Mouse (Mus musculus): ENCODE results near the gene Saa4. TPM values are rescaled to one million over a fixed set of nuclear protein-coding genes. Genes with fewer than 3 reads are reported as not detected.

Gene Saa4
- total RNA-seq, 1 experiment, result not detected

DNA sequence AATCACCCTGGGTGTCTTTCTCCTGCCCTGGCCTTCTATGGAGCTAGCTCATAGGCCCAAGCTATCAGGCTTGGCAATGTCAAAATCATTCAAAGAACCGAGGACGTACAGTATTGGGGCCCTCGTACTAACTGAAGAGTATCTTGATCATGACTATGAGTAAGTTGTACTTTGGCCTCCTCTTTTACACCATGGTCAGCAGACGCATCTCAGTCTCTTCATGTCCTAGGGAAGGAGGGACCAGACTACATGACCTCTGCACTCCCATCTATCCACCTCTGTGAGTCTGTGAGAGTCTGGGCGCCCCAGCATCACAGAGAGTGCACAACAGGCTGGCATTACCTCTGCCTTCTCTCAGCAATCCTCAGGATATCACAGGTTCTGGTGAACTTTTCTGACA lies 30.2 kb upstream of the Saa4 start:
- no peak for TF ChIP-seq ZNF384 (IDR thresholded peaks at IDR 0.05; ENCODE audit: low read depth, low read length)
- TF ChIP-seq MAFK (IDR thresholded peaks at IDR 0.05; ENCODE audit: insufficient read depth, low read depth, low read length), result no peak
- DNase-seq (ENCODE audit: low read depth, low spot score), result no peak
- no peak overlapping the region for H3K27ac ChIP-seq (ENCODE audit: insufficient read depth, low read depth, low read length, poor library complexity, severe bottlenecking)
- H3K9me3 ChIP-seq (ENCODE audit: control insufficient read depth, insufficient read depth, low read depth, low read length), result no peaks in the 10 kb centered on the region
- H3K4me1 ChIP-seq (ENCODE audit: control insufficient read depth in 2 of 2, insufficient read depth in 2 of 2, low read length in 2 of 2, poor library complexity in 1 of 2), result peaks cover 0 to 5% of the 10 kb centered on the region in 2 experiments; a peak in 1 of 4 replicates
- in situ Hi-C loops (cut with MboI; ENCODE audit: low sequenced_read_pairs in 2 of 2, unreplicated experiment in 2 of 2), result no loop called here
- H3K9ac ChIP-seq (ENCODE audit: insufficient read depth, low read depth, low read length, poor library complexity, severe bottlenecking), result no peak overlapping the region
- H3K36me3 ChIP-seq (ENCODE audit: control insufficient read depth, insufficient read depth, low read length, poor library complexity, severe bottlenecking), result peaks cover 11% of the 10 kb centered on the region
- H3K4me3 ChIP-seq (ENCODE audit: insufficient read depth in 1 of 2, low read depth in 1 of 2, low read length in 2 of 2, poor library complexity in 1 of 2, severe bottlenecking in 1 of 2), result no peak overlapping the region

DNA sequence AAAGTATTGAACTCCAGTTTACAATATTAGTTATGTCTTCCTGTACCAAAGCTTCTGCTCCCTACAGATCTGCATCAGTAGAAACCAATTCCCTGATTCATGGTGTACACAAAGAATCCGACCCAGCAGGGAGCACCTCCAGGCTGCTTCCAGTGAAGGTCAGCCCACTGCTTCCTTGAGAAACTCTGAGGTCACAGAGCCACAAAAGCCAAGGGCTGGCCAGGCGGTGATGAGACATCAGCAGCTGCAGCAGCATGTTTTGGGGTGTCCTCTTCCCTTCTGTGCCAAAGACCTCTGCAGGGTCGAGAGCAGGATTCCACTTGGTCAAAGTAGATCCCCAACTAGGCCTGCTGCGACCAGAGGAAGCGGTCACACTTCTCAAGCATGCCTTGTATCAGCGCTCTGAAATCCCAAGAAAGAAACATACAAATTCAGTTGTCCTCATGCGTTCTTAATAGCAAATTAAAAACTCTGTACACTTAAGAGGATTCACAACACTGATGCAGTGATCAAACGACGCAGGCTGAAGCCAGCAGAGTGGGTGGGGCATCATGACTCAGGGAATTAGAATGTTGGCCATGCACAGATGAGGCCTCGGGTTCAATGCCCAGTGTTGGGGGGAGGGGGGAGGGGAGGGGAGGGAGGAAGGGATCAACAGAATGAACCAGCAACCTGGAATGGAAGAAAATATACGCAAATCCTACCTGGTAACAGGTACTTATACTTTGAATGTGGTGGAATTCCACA lies 28.8 kb upstream of the Saa4 start:
- DNase-seq (ENCODE audit: low read depth, low spot score), result no peak
- Histone ChIP-seq H3K9me3 (ENCODE audit: control insufficient read depth, insufficient read depth, low read depth, low read length) (no peaks in the 10 kb centered on the region), H3K4me1 (ENCODE audit: control insufficient read depth in 2 of 2, insufficient read depth in 2 of 2, low read length in 2 of 2, poor library complexity in 1 of 2) (peaks cover 0 to 8% of the 10 kb centered on the region in 2 experiments; a peak in 1 of 4 replicates), H3K9ac (ENCODE audit: insufficient read depth, low read depth, low read length, poor library complexity, severe bottlenecking) (0 out of 2 replicates have a peak overlapping the region, but pooled peaks have one; percentile 14), H3K27ac (ENCODE audit: insufficient read depth, low read depth, low read length, poor library complexity, severe bottlenecking) (peak overlapping the region; percentile 34; the same call in 1 of the 2 replicates), H3K4me3 (ENCODE audit: insufficient read depth in 1 of 2, low read depth in 1 of 2, low read length in 2 of 2, poor library complexity in 1 of 2, severe bottlenecking in 1 of 2) (no peak overlapping the region), H3K36me3 (ENCODE audit: control insufficient read depth, insufficient read depth, low read length, poor library complexity, severe bottlenecking) (peaks cover 10% of the 10 kb centered on the region)
- TF ChIP-seq HCFC1 (IDR thresholded peaks at IDR 0.05; ENCODE audit: borderline replicate concordance, insufficient read depth, low read length), result no peak
- TF ChIP-seq ZC3H11A (IDR thresholded peaks at IDR 0.05; ENCODE audit: borderline replicate concordance, low read depth, low read length), result no peak
- TF ChIP-seq MAFK (IDR thresholded peaks at IDR 0.05; ENCODE audit: insufficient read depth, low read depth, low read length), result peak; percentile 45; the same call in 1 of the 2 replicates
- no peak for TF ChIP-seq ZNF384 (IDR thresholded peaks at IDR 0.05; ENCODE audit: low read depth, low read length)
- no peak for TF ChIP-seq CHD2 (IDR thresholded peaks at IDR 0.05; ENCODE audit: low read depth, low read length)
- in situ Hi-C loops (cut with MboI; ENCODE audit: low sequenced_read_pairs in 2 of 2, unreplicated experiment in 2 of 2), result no loop called here

DNA sequence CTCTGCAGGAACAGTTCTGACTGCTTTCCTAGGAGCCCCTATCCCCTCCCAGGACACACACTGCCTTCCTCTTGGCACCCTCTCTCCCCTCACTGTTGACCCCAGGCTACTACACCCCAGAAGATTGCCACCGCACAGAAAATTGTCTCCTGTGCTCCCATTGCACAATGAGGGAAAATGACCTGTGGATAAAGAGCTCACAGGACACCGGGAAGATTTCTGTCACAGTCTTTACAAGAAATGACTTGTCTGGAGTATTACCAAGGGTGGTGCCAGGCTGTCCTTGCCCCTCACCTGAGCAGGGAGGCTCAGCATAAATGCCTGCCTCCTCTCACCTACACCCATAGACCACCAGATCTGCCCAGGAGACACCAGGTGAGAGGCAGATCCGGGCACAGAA lies 19.1 kb upstream of the Saa4 start, which contains the start of gene Saa2:
Saa2 (plus strand) TSS at position 301 of the 400 bp plus-strand sequence.
- no peak for DNase-seq (ENCODE audit: low read depth, low spot score)
- H3K36me3 ChIP-seq (ENCODE audit: control insufficient read depth, insufficient read depth, low read length, poor library complexity, severe bottlenecking), result no peaks in the 10 kb centered on the region
- H3K9me3 ChIP-seq (ENCODE audit: control insufficient read depth, insufficient read depth, low read depth, low read length), result no peaks in the 10 kb centered on the region
- no peak within 1 kb of the TSS for H3K9ac ChIP-seq (ENCODE audit: insufficient read depth, low read depth, low read length, poor library complexity, severe bottlenecking)
- in situ Hi-C loops (cut with MboI; ENCODE audit: low sequenced_read_pairs in 2 of 2, unreplicated experiment in 2 of 2), result no loop called here
- no peak within 1 kb of the TSS for H3K27ac ChIP-seq (ENCODE audit: insufficient read depth, low read depth, low read length, poor library complexity, severe bottlenecking)
- peaks cover 2 to 5% of the 10 kb centered on the region in 2 experiments; a peak in 2 of 4 replicates for H3K4me1 ChIP-seq (ENCODE audit: control insufficient read depth in 2 of 2, insufficient read depth in 2 of 2, low read length in 2 of 2, poor library complexity in 1 of 2)
- H3K4me3 ChIP-seq (ENCODE audit: insufficient read depth in 1 of 2, low read depth in 1 of 2, low read length in 2 of 2, poor library complexity in 1 of 2, severe bottlenecking in 1 of 2), result no peak within 1 kb of the TSS
- no peak for TF ChIP-seq HCFC1 (IDR thresholded peaks at IDR 0.05; ENCODE audit: borderline replicate concordance, insufficient read depth, low read length)
- TF ChIP-seq CHD2 (IDR thresholded peaks at IDR 0.05; ENCODE audit: low read depth, low read length), result no peak
- no peak for TF ChIP-seq ZC3H11A (IDR thresholded peaks at IDR 0.05; ENCODE audit: borderline replicate concordance, low read depth, low read length)
- no peak for TF ChIP-seq MAFK (IDR thresholded peaks at IDR 0.05; ENCODE audit: insufficient read depth, low read depth, low read length)
- TF ChIP-seq ZNF384 (IDR thresholded peaks at IDR 0.05; ENCODE audit: low read depth, low read length), result no peak

DNA sequence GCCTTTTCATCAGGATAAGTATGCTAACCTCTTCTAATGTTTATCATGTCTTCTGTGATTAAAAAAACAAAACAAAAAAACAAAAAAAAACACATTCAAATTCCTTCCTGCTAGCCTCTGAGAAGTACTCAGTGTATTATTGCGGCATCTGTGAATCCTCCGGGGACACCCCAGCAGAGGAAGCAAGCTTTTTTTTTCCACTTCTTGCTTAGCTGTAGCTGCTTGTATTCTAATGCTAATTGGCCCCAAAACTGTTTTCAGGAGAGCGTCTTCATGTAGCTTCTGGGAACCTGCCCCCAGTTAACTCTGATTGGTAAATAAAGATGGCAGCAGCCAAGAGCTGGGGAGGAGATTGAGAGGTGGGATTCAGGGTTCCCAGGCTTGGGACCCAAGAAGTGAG lies 16.1 kb upstream of the Saa4 start:
- H3K36me3 ChIP-seq (ENCODE audit: control insufficient read depth, insufficient read depth, low read length, poor library complexity, severe bottlenecking), result no peaks in the 10 kb centered on the region
- no peaks in the 10 kb centered on the region for H3K9me3 ChIP-seq (ENCODE audit: control insufficient read depth, insufficient read depth, low read depth, low read length)
- peak; percentile 91 for TF ChIP-seq ZNF384 (IDR thresholded peaks at IDR 0.05; ENCODE audit: low read depth, low read length)
- TF ChIP-seq CHD2 (IDR thresholded peaks at IDR 0.05; ENCODE audit: low read depth, low read length), result no peak
- no peak for DNase-seq (ENCODE audit: low read depth, low spot score)
- H3K4me1 ChIP-seq (ENCODE audit: control insufficient read depth in 2 of 2, insufficient read depth in 2 of 2, low read length in 2 of 2, poor library complexity in 1 of 2), result peaks cover 2 to 5% of the 10 kb centered on the region in 2 experiments; a peak in 2 of 4 replicates
- no peak overlapping the region for H3K27ac ChIP-seq (ENCODE audit: insufficient read depth, low read depth, low read length, poor library complexity, severe bottlenecking)
- H3K4me3 ChIP-seq (ENCODE audit: insufficient read depth in 1 of 2, low read depth in 1 of 2, low read length in 2 of 2, poor library complexity in 1 of 2, severe bottlenecking in 1 of 2), result 0 out of 4 replicates have a peak overlapping the region, but pooled peaks of 1 of the 2 experiments have one; percentile 9
- in situ Hi-C loops (cut with MboI; ENCODE audit: low sequenced_read_pairs in 2 of 2, unreplicated experiment in 2 of 2), result no loop called here
- peak overlapping the region; percentile 38; the same call in 1 of the 2 replicates for H3K9ac ChIP-seq (ENCODE audit: insufficient read depth, low read depth, low read length, poor library complexity, severe bottlenecking)
